Mouse (Mus musculus): ENCODE data around the gene Vmn1r192. TPM values are rescaled to one million over a fixed set of nuclear protein-coding genes. Genes with fewer than 3 reads are reported as not detected.
"Not testable (repeated sequence)": the region's sequence is repeated elsewhere in the genome, so short reads cannot be mapped to it uniquely, and the experiment has no call there.

The Vmn1r192 gene
- total RNA-seq (2021), result not detected
- long read RNA-seq, experiment 1, result 0 reads
- long read RNA-seq, experiment 2, result 0 reads

DNA sequence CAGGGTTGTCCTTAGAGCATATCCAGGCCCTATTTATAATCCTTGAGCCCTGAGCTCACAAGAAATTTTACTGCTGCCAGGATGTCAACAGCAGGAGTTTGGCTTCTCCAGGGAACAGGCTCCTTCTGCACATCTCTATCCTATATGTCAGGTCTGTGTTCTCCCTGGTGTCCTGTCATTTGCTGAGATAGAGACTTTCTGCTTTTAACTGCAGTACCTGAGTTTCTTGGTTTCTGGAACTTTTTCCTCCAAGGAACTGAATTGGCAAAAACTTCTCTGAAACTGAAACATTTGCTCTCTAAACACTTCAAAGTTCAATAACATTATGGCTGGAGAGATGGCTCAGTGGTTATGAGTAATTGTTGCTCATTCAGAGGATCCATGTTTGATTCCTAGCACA is at the start of gene Vmn1r192:
Vmn1r192 (minus strand) TSS at position 101 of the 400 bp plus-strand sequence.
- DNase-seq, result no peak

DNA sequence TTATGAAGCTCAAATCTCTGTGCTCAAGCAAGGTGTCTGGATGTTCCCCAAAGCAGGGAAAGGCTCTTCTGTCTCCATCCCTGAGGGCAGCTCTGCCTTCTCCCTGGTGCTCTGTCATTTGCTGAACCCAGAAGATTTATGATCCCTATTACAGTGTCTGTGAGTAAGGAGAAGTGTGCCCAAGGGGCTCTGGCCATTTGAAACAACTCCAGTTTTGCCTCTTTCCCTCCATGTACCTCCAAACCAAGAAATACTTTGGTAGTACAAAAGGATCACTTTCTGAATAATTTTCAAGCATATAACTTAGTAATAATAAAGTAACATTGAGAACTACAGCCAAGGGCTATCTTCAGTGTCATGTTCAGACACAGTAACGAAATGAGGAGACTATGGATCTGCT is 32.1 kb upstream of the Vmn1r192 start, which contains the start of gene Vmn1r193:
Vmn1r193 (minus strand) TSS at position 101 of the 400 bp plus-strand sequence.
- not testable (repeated sequence) for DNase-seq

DNA sequence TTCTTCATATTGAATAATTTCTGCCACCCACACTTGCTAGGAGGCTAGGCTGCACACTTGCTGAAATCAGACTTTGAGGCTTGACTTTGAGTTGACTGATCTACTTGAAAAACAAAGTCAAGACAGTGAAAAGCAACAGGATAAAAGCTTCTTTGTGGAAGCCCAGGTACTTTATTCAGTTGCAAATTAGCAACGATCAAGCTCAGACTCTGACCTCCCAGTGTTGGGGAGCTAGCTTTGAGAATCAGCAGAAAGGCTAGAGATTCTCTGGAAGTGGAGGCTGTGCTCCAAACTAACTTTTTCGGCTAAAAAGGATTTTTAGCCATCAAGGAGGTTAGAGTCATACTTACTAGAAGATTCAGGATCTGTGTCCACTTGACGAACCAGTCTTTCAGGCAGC is 1.8 kb upstream of the Vmn1r192 start:
- not testable (repeated sequence) for DNase-seq

DNA sequence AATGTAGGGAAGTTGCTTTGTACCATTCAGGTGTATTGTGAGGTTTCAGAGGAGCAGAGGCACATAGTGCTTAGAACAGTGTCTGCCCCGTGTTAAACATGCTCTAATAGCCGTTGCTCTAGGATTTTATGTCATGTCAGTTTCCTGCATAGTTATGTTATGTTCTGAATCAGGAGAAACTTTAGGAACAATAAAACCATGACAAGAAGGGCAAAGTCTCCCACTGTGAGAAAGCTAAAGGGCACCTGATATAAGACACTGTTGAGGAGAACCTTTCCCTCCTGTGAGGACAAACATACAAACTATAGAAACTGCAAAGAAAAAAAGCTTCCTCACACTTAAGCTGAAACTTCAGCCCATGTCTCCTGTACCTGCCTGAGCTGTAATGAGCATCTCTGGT is 556 bp downstream of the Vmn1r192 start:
- DNase-seq, result no peak

DNA sequence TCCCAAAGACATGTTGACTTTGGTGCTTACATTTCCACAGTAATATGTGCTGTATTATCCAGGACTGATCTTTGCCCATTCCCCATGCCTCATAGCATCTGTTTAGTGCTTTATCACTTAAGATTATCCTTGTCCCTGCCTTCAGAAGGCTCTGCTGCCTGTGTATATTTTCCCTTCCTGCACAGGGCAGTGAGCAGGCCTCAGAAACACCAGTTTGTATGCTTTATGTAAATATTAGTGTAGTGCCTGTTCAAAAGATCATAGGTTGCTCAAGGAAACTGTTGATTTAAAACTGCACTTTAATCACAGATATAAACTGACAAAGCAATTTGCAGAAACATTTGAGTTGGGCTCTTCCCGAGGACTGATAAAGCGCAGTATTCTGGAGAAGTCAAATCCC is 1.6 kb downstream of the Vmn1r192 start:
- DNase-seq, result no peak

DNA sequence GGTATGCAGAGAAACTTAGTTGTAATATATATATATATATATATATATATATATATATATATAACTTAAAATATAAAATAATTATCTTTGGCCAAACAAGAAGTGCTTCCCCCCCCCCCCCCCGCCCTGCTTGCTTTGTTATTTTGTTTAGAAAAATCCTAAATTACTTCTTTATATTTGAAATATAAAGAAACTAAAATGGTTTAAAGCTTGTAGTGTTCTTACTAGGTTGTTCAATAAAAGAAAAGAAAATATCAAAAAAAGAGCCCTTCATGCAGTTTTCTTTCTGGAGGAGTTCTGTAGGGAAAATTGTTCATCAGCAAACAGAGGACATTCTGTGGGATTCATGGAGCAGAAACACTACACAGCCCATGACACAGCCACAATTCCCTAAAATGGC is 7.1 kb downstream of the Vmn1r192 start, which contains the start of gene Vmn1r191:
Vmn1r191 (minus strand) TSS at position 101 of the 400 bp plus-strand sequence.
- no peak for DNase-seq

DNA sequence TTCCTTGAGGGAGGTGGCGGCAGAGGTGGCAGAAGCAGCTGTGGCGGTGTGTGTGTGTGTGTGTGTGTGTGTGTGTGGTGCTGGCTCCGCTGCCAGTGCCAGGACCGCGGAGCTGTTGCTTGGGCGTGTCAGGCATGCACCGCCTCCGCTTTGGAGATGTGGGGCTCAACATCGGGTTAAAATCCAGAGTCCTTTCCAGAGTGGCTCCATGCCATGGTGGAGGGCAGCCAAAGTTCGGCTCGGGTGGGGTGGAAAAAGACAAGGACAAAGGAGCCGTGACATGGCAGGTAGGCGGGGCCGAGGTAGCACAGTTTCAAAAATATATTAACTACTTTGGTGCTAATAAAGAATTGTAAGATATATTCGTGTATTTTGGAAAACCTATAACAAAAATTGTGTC is 22.5 kb downstream of the Vmn1r192 start:
- DNase-seq, result no peak

DNA sequence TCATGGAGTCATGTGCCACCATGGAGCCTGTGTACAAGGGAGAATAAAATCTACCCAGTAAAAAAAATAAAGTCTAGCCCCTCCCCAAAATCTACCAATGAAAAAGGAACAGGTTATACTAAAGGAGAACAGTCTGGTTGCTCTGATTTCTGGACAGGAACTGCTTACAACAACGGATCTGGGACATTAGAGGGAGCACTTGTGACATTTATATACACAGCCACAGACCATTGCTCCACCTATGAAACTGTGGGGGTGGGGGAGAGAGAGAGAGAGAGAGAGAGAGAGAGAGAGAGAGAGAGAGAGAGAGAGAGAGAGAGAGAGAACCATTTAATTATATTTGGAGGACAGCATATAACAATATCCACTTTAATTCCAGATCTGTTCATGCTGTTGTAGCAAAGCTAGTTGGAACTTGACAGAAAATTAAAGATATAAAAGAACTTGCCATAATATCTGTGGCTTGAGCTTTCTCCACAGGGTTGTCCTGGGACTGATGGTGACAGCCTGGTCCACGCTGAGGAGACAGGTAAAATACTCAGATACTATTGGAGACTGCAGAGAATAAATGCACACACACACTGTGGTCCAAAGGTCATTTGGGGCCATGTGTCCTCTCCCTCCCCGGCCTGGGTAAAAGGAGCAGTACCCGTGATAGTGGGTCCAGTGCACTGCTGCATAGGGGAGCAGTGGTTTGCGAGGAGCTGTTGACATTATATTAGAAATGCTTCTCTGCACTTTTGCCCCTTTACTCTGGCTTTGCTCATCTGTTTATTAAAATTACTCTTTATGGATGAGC is 54.2 kb downstream of the Vmn1r192 start:
- DNase-seq, result not testable (repeated sequence)

Small RNA genes within 50 kb of the gene (microRNA-seq; reads per million reads assigned to microRNA genes)
- gene Gm23282 (0 reads per million in 2 experiments), gene Gm25084 (0 reads per million in 2 experiments)

Other genes with a start within 250 kb of the Vmn1r192 start
- 1 to 10 TPM in 1 of 2 experiments, under 1 TPM in 1; 0.73 to 1.2 TPM for gene Zfp184, start 246.0 kb downstream of the Vmn1r192 start, total RNA-seq (2021)
- not detected for gene Pom121l2, start 209.9 kb downstream of the Vmn1r192 start, total RNA-seq (2021)
- not detected for gene Prss16, start 181.4 kb downstream of the Vmn1r192 start, total RNA-seq (2021)
- 100 to 1,000 TPM; 171 to 199 TPM for gene Hist1h2ah, start 155.6 kb downstream of the Vmn1r192 start, total RNA-seq (2021)
- 100 to 1,000 TPM; 209 to 249 TPM for gene Hist1h2bk, start 155.3 kb downstream of the Vmn1r192 start, total RNA-seq (2021)
- gene Hist1h4i, start 149.8 kb downstream of the Vmn1r192 start, total RNA-seq (2021), result 10 to 100 TPM; 77.9 to 89.2 TPM
- gene Hist1h2ag, start 148.2 kb downstream of the Vmn1r192 start, total RNA-seq (2021), result 100 to 1,000 TPM; 133 to 135 TPM
- gene Hist1h2bj, start 147.9 kb downstream of the Vmn1r192 start, total RNA-seq (2021), result 100 to 1,000 TPM; 117 to 122 TPM
- not detected for gene Vmn1r188, start 106.7 kb downstream of the Vmn1r192 start, total RNA-seq (2021)
- not detected for gene Vmn1r189, start 85.3 kb downstream of the Vmn1r192 start, total RNA-seq (2021)
- gene Vmn1r191, start 7.2 kb downstream of the Vmn1r192 start, total RNA-seq (2021), result not detected
- not detected for gene Vmn1r193, start 32.0 kb upstream of the Vmn1r192 start, total RNA-seq (2021)
- gene Vmn1r194, start 53.1 kb upstream of the Vmn1r192 start, total RNA-seq (2021), result not detected
- not detected for gene Vmn1r195, start 79.4 kb upstream of the Vmn1r192 start, total RNA-seq (2021)
- not detected for gene Vmn1r196, start 98.8 kb upstream of the Vmn1r192 start, total RNA-seq (2021)
- not detected for gene Vmn1r197, start 133.4 kb upstream of the Vmn1r192 start, total RNA-seq (2021)
- gene Vmn1r198, start 159.2 kb upstream of the Vmn1r192 start, total RNA-seq (2021), result not detected
- not detected for gene Vmn1r199, start 188.7 kb upstream of the Vmn1r192 start, total RNA-seq (2021)
- not detected for gene Vmn1r200, start 199.2 kb upstream of the Vmn1r192 start, total RNA-seq (2021)

Measured in gastrocnemius, postnatal 10 days (tissue).